Comparison of ENCODE assay signal across 13 mouse cellular contexts in genomic region chr5:67098733-67099323, GRCm38 (mm10). TPM values are rescaled to one million over a fixed set of nuclear protein-coding genes. Genes with fewer than 3 reads are reported as not detected.
DNase-seq lines count a peak whose midpoint lies in the region; ATAC-seq and TF ChIP-seq lines count a peak whose summit lies in the region.
"Had no signal": no experiment of that assay in that cellular context is flagged by ENCODE, and none has a peak within 500 bp of the region (broad histone marks: within the 10 kb centered on the region; RNA-seq: fewer than 3 reads in every experiment).

Phox2b (minus strand) TSS chr5:67099301.

- no peak for TF ChIP-seq EP300 in ES-Bruce4 (IDR thresholded peaks at IDR 0.05; ENCODE audit: insufficient read depth, low read depth, low read length)

- H3K36me3 ChIP-seq in kidney, embryonic 15.5 days: no peaks in the 10 kb centered on the region
- H3K36me3 ChIP-seq in ES-Bruce4 (ENCODE audit: control insufficient read depth, insufficient read depth, low read length, poor library complexity, severe bottlenecking): no peaks in the 10 kb centered on the region
- no peaks in the 10 kb centered on the region for H3K36me3 ChIP-seq in intestine, embryonic 14.5 days (ENCODE audit: control insufficient read depth, insufficient read depth, low read length)

- H3K4me1 ChIP-seq in kidney, embryonic 15.5 days: peaks cover 17% of the 10 kb centered on the region
- no peaks in the 10 kb centered on the region for H3K4me1 ChIP-seq in ES-Bruce4 (ENCODE audit: control insufficient read depth, insufficient read depth, low read length)
- H3K4me1 ChIP-seq in intestine, embryonic 14.5 days (replicated peaks; ENCODE audit: control insufficient read depth, insufficient read depth, low read length): no peaks in the 10 kb centered on the region

- H3K4me3 ChIP-seq in kidney, embryonic 15.5 days (replicated peaks): no peak within 1 kb of the TSS
- H3K4me3 ChIP-seq in ES-Bruce4 (ENCODE audit: low read depth, low read length): 0 out of 2 replicates have a peak within 1 kb of the TSS, but pooled peaks have one; percentile 18
- peak within 1 kb of the TSS; percentile 34; the same call in 1 of the 2 replicates for H3K4me3 ChIP-seq in intestine, embryonic 14.5 days (ENCODE audit: low read depth, low read length)

- H3K9me3 ChIP-seq in kidney, embryonic 15.5 days (replicated peaks): no peaks in the 10 kb centered on the region
- H3K9me3 ChIP-seq in ES-Bruce4 (replicated peaks; ENCODE audit: control insufficient read depth, insufficient read depth, low read length, poor library complexity, severe bottlenecking): no peaks in the 10 kb centered on the region
- H3K9me3 ChIP-seq in intestine, embryonic 14.5 days (ENCODE audit: control insufficient read depth, low read length): no peaks in the 10 kb centered on the region

- peak; percentile 18 for DNase-seq in kidney, adult 18-20 months
- DNase-seq in adrenal gland, postnatal 4 days (ENCODE audit: low spot score in 2 of 2): no peak
- peak; percentile 85 for DNase-seq in intestine, embryonic 14.5 days (ENCODE audit: low spot score)
- no peak for DNase-seq in spleen, postnatal 14 days (ENCODE audit: low spot score in 2 of 2)
- DNase-seq in testis, postnatal 10 days (ENCODE audit: low spot score): no peak
- no peak for DNase-seq in urinary bladder, postnatal 36 days (ENCODE audit: low spot score in 2 of 2)
- DNase-seq: lung, postnatal 36 days; thymus, adult 18-20 months had no signal

- no peak within 1 kb of the TSS for H3K4me2 ChIP-seq in kidney, embryonic 15.5 days
- H3K4me2 ChIP-seq in intestine, embryonic 14.5 days (ENCODE audit: low read length): no peak within 1 kb of the TSS; the same call in 1 of the 2 replicates

- 1% methylated on average over 16 of the region's 16 CpGs for WGBS in kidney, embryonic 15.5 days
- 3% methylated on average over 16 of the region's 16 CpGs for WGBS in intestine, embryonic 14.5 days

- peaks cover 98% of the 10 kb centered on the region for H3K27me3 ChIP-seq in kidney, embryonic 15.5 days
- H3K27me3 ChIP-seq in ES-Bruce4 (ENCODE audit: control insufficient read depth, insufficient read depth, low read length, poor library complexity, severe bottlenecking): peaks cover 44% of the 10 kb centered on the region
- peaks cover 100% of the 10 kb centered on the region for H3K27me3 ChIP-seq in intestine, embryonic 14.5 days (replicated peaks; ENCODE audit: control insufficient read depth, insufficient read depth, low read length)

- H3K9ac ChIP-seq in kidney, embryonic 15.5 days: no peak within 1 kb of the TSS
- H3K9ac ChIP-seq in ES-Bruce4 (ENCODE audit: low read depth, poor library complexity, severe bottlenecking): no peak within 1 kb of the TSS
- H3K9ac ChIP-seq in intestine, embryonic 14.5 days (ENCODE audit: low read length): peak within 1 kb of the TSS; percentile 48

- H3K27ac ChIP-seq in kidney, embryonic 15.5 days: no peak within 1 kb of the TSS
- no peak within 1 kb of the TSS for H3K27ac ChIP-seq in ES-Bruce4 (ENCODE audit: insufficient read depth, low read length)
- H3K27ac ChIP-seq in intestine, embryonic 14.5 days (ENCODE audit: low read depth): peak within 1 kb of the TSS; percentile 39

- TF ChIP-seq POLR2A in ES-Bruce4 (IDR thresholded peaks at IDR 0.05; ENCODE audit: insufficient read depth, low read length): no peak

- no peak for ATAC-seq in kidney, embryonic 15.5 days (replicated peaks; ENCODE audit: low FRiP score)
- ATAC-seq in intestine, embryonic 14.5 days (replicated peaks; ENCODE audit: low FRiP score, low TSS enrichment, low read depth): no peak; the same call in 1 of the 2 replicates

- TF ChIP-seq CTCF in ES-Bruce4 (IDR thresholded peaks at IDR 0.05; ENCODE audit: low read depth, low read length): no peak

RNA-seq across cellular contexts. Expression of gene Phox2b, which starts in this region (rescaled TPM):
- 1.4 and 3.4 TPM in 2 replicates for polyA plus RNA-seq in kidney, embryonic 15.5 days (2015; fragmentation: Nextera tagmentation; extraction: Ambion mirVana)
- polyA plus RNA-seq in ES-Bruce4 (2011; ENCODE audit: insufficient read depth, insufficient read length, low read depth, missing spikeins): not detected in 2 replicates
- total RNA-seq in adrenal gland, postnatal 4 days (2021): 10 to 100 TPM; 31.3 to 36.3 TPM
- polyA plus RNA-seq in intestine, embryonic 14.5 days (2014; fragmentation: Nextera tagmentation; extraction: Ambion mirVana): 41.6 and 45.5 TPM in 2 replicates
- total RNA-seq: left cerebral cortex, postnatal 36 days had no signal
- polyA plus RNA-seq: cortical plate, adult 2 months; heart, postnatal 0 days had no signal

Comparison
In these comparisons a context has a peak if more than half of its experiments do, and no peak if none do; other contexts are left out.
1. DNase-seq: peak in kidney, adult 18-20 months (single experiment) and intestine, embryonic 14.5 days (single experiment); none in adrenal gland, postnatal 4 days (0 of 2), spleen, postnatal 14 days (0 of 2), testis, postnatal 10 days (single experiment) and urinary bladder, postnatal 36 days (0 of 2).